In genomic region chr16:5195080-5195479, GRCm38 (mm10) we compare ENCODE assay signal across 8 mouse cellular contexts. TPM values are rescaled to one million over a fixed set of nuclear protein-coding genes. Genes with fewer than 3 reads are reported as not detected.
DNase-seq lines count a peak whose midpoint lies in the region; ATAC-seq and TF ChIP-seq lines count a peak whose summit lies in the region.

No protein-coding gene starts in this region.

- H3K27ac ChIP-seq in forebrain, embryonic 11.5 days (ENCODE audit: low read depth, low read length) = no peak overlapping the region
- no peak overlapping the region for H3K27ac ChIP-seq in forebrain, embryonic 16.5 days (ENCODE audit: low read length)
- H3K27ac ChIP-seq in intestine, postnatal 0 days (ENCODE audit: low read depth, low read length) = no peak overlapping the region
- no peak overlapping the region for H3K27ac ChIP-seq in liver, postnatal 0 days (ENCODE audit: low read depth)
- H3K27ac ChIP-seq in small intestine, adult 2 months (ENCODE audit: insufficient read depth, low read depth, low read length) = no peak overlapping the region

- no peak for ATAC-seq in forebrain, embryonic 11.5 days (replicated peaks; ENCODE audit: low FRiP score)
- ATAC-seq in forebrain, embryonic 16.5 days = no peak
- ATAC-seq in intestine, postnatal 0 days = no peak
- peak; percentile 38; the same call in 1 of the 2 replicates for ATAC-seq in liver, postnatal 0 days

- peak; percentile 77 for TF ChIP-seq CTCF in intestine, postnatal 0 days (IDR thresholded peaks at IDR 0.05; ENCODE audit: low read depth)
- TF ChIP-seq CTCF in liver, postnatal 0 days (IDR thresholded peaks at IDR 0.05; ENCODE audit: low read depth) = peak; percentile 81
- TF ChIP-seq CTCF in small intestine, adult 2 months (IDR thresholded peaks at IDR 0.05; ENCODE audit: extremely low read depth, insufficient read length, insufficient replicate concordance, low read depth, low read length) = peak; percentile 68; the same call in 1 of the 2 replicates

- no peak overlapping the region for H3K4me2 ChIP-seq in forebrain, embryonic 11.5 days (ENCODE audit: low read depth, low read length, severe bottlenecking)
- no peak overlapping the region for H3K4me2 ChIP-seq in forebrain, embryonic 16.5 days (ENCODE audit: low read length)
- no peak overlapping the region for H3K4me2 ChIP-seq in intestine, postnatal 0 days (replicated peaks; ENCODE audit: low read depth)
- no peak overlapping the region for H3K4me2 ChIP-seq in liver, postnatal 0 days (ENCODE audit: low read depth, low read length)

- H3K4me3 ChIP-seq in forebrain, embryonic 11.5 days (ENCODE audit: low read depth, low read length) = no peak overlapping the region
- H3K4me3 ChIP-seq in forebrain, embryonic 16.5 days (replicated peaks; ENCODE audit: low read length) = no peak overlapping the region
- no peak overlapping the region for H3K4me3 ChIP-seq in intestine, postnatal 0 days (ENCODE audit: low read depth, low read length)
- no peak overlapping the region for H3K4me3 ChIP-seq in liver, postnatal 0 days (ENCODE audit: low read depth, low read length)
- no peak overlapping the region for H3K4me3 ChIP-seq in small intestine, adult 2 months (ENCODE audit: low read depth, low read length)

- H3K36me3 ChIP-seq in forebrain, embryonic 11.5 days (ENCODE audit: control insufficient read depth, insufficient read depth, low read length) = no peaks in the 10 kb centered on the region
- no peaks in the 10 kb centered on the region for H3K36me3 ChIP-seq in forebrain, embryonic 16.5 days (ENCODE audit: control insufficient read depth, insufficient read depth)
- peaks cover 33% of the 10 kb centered on the region for H3K36me3 ChIP-seq in intestine, postnatal 0 days (ENCODE audit: control insufficient read depth, insufficient read depth)
- peaks cover 15% of the 10 kb centered on the region for H3K36me3 ChIP-seq in liver, postnatal 0 days (replicated peaks; ENCODE audit: insufficient read depth, low read length)
- peaks cover 28% of the 10 kb centered on the region for H3K36me3 ChIP-seq in small intestine, adult 2 months (ENCODE audit: control insufficient read depth, insufficient read depth, low read length)

- peak; percentile 74 for DNase-seq in forebrain, embryonic 11.5 days (ENCODE audit: low spot score)
- peak; percentile 52 for DNase-seq in urinary bladder, postnatal 14 days (ENCODE audit: low spot score)
- DNase-seq in urinary bladder, adult 2 months (ENCODE audit: low spot score) = no peak
- DNase-seq in embryo, embryonic 10 days (ENCODE audit: low spot score) = peak; percentile 73
- peak; percentile 65 for DNase-seq in liver, postnatal 0 days

- H3K27me3 ChIP-seq in forebrain, embryonic 11.5 days (ENCODE audit: control insufficient read depth, insufficient read depth, low read length) = no peaks in the 10 kb centered on the region
- no peaks in the 10 kb centered on the region for H3K27me3 ChIP-seq in forebrain, embryonic 16.5 days (replicated peaks; ENCODE audit: control insufficient read depth, insufficient read depth, low read length)
- no peaks in the 10 kb centered on the region for H3K27me3 ChIP-seq in intestine, postnatal 0 days (replicated peaks; ENCODE audit: control insufficient read depth, insufficient read depth, low read length)
- no peaks in the 10 kb centered on the region for H3K27me3 ChIP-seq in liver, postnatal 0 days (ENCODE audit: insufficient read depth, low read length)
- H3K27me3 ChIP-seq in small intestine, adult 2 months (ENCODE audit: control insufficient read depth, insufficient read depth, low read length) = no peaks in the 10 kb centered on the region

- no peaks in the 10 kb centered on the region for H3K4me1 ChIP-seq in forebrain, embryonic 11.5 days (replicated peaks; ENCODE audit: control insufficient read depth, insufficient read depth, low read length)
- H3K4me1 ChIP-seq in forebrain, embryonic 16.5 days (replicated peaks; ENCODE audit: control insufficient read depth, insufficient read depth, low read length) = no peaks in the 10 kb centered on the region
- no peaks in the 10 kb centered on the region for H3K4me1 ChIP-seq in intestine, postnatal 0 days (replicated peaks; ENCODE audit: control insufficient read depth, insufficient read depth, low read length)
- H3K4me1 ChIP-seq in liver, postnatal 0 days (ENCODE audit: insufficient read depth) = no peaks in the 10 kb centered on the region
- H3K4me1 ChIP-seq in small intestine, adult 2 months (ENCODE audit: control insufficient read depth, insufficient read depth, insufficient read length, low read length) = no peaks in the 10 kb centered on the region

- WGBS in forebrain, embryonic 11.5 days = 34% methylated on average over 6 of the region's 6 CpGs
- WGBS in forebrain, embryonic 16.5 days = 33% methylated on average over 6 of the region's 6 CpGs
- WGBS in intestine, postnatal 0 days = 33% methylated on average over 6 of the region's 6 CpGs
- 31% methylated on average over 6 of the region's 6 CpGs for WGBS in liver, postnatal 0 days (ENCODE audit: insufficient replicate concordance)
- WGBS in small intestine, adult 2 months = 38% methylated on average over 6 of the region's 6 CpGs

- no peak for TF ChIP-seq POLR2A in small intestine, adult 2 months (IDR thresholded peaks at IDR 0.05; ENCODE audit: low read depth, low read length)

- H3K9ac ChIP-seq in forebrain, embryonic 11.5 days (ENCODE audit: low read length) = no peak overlapping the region
- H3K9ac ChIP-seq in forebrain, embryonic 16.5 days (replicated peaks; ENCODE audit: low read depth, low read length) = no peak overlapping the region
- no peak overlapping the region for H3K9ac ChIP-seq in intestine, postnatal 0 days (ENCODE audit: low read depth, low read length)
- H3K9ac ChIP-seq in liver, postnatal 0 days (replicated peaks) = no peak overlapping the region

- no peaks in the 10 kb centered on the region for H3K9me3 ChIP-seq in forebrain, embryonic 11.5 days (ENCODE audit: control insufficient read depth, low read length)
- H3K9me3 ChIP-seq in forebrain, embryonic 16.5 days (ENCODE audit: control insufficient read depth, low read length) = no peaks in the 10 kb centered on the region
- no peaks in the 10 kb centered on the region for H3K9me3 ChIP-seq in intestine, postnatal 0 days (ENCODE audit: control insufficient read depth)
- H3K9me3 ChIP-seq in liver, postnatal 0 days (ENCODE audit: low read length) = no peaks in the 10 kb centered on the region

- no peak for TF ChIP-seq EP300 in liver, postnatal 0 days (IDR thresholded peaks at IDR 0.05; ENCODE audit: low read depth)

RNA-seq across cellular contexts. Expression of gene Nagpa, which starts 8.7 kb away (rescaled TPM):
- 10.7 and 12.5 TPM in 2 replicates for polyA plus RNA-seq in forebrain, embryonic 11.5 days (2014; fragmentation: Nextera tagmentation; extraction: Ambion mirVana)
- polyA plus RNA-seq in forebrain, embryonic 16.5 days (2015; fragmentation: Nextera tagmentation; extraction: Ambion mirVana) = 11.1 and 13.6 TPM in 2 replicates
- polyA plus RNA-seq in urinary bladder, adult 2 months (2012; rRNA removed) = 32.7 and 37.1 TPM in 2 replicates
- polyA plus RNA-seq in intestine, postnatal 0 days (2015; fragmentation: Nextera tagmentation; extraction: Ambion mirVana) = 19.6 and 20.6 TPM in 2 replicates
- 7.3 and 7.7 TPM in 2 replicates for polyA plus RNA-seq in liver, postnatal 0 days (2015; fragmentation: Nextera tagmentation; extraction: Ambion mirVana)
- 25.9 and 38.8 TPM in 2 replicates for polyA plus RNA-seq in small intestine, adult 2 months (2012; rRNA removed)

RNA-seq across cellular contexts. Expression of gene AU021092, which starts 27.0 kb away (rescaled TPM):
- 4.4 and 4.5 TPM in 2 replicates for polyA plus RNA-seq in forebrain, embryonic 11.5 days (2014; fragmentation: Nextera tagmentation; extraction: Ambion mirVana)
- 13.1 and 14.3 TPM in 2 replicates for polyA plus RNA-seq in forebrain, embryonic 16.5 days (2015; fragmentation: Nextera tagmentation; extraction: Ambion mirVana)
- polyA plus RNA-seq in urinary bladder, adult 2 months (2012; rRNA removed) = 9.0 and 10.5 TPM in 2 replicates
- polyA plus RNA-seq in intestine, postnatal 0 days (2015; fragmentation: Nextera tagmentation; extraction: Ambion mirVana) = 3.9 and 4.0 TPM in 2 replicates
- 1.8 and 2.4 TPM in 2 replicates for polyA plus RNA-seq in liver, postnatal 0 days (2015; fragmentation: Nextera tagmentation; extraction: Ambion mirVana)
- 2.9 and 3.0 TPM in 2 replicates for polyA plus RNA-seq in small intestine, adult 2 months (2012; rRNA removed)

RNA-seq across cellular contexts. Expression of gene Alg1, which starts 38.3 kb away (rescaled TPM):
- 22.1 and 23.7 TPM in 2 replicates for polyA plus RNA-seq in forebrain, embryonic 11.5 days (2014; fragmentation: Nextera tagmentation; extraction: Ambion mirVana)
- 38.8 and 42.6 TPM in 2 replicates for polyA plus RNA-seq in forebrain, embryonic 16.5 days (2015; fragmentation: Nextera tagmentation; extraction: Ambion mirVana)
- 46.0 and 52.5 TPM in 2 replicates for polyA plus RNA-seq in urinary bladder, adult 2 months (2012; rRNA removed)
- 26.2 and 26.9 TPM in 2 replicates for polyA plus RNA-seq in intestine, postnatal 0 days (2015; fragmentation: Nextera tagmentation; extraction: Ambion mirVana)
- 16.3 and 16.9 TPM in 2 replicates for polyA plus RNA-seq in liver, postnatal 0 days (2015; fragmentation: Nextera tagmentation; extraction: Ambion mirVana)
- 20.8 and 26.0 TPM in 2 replicates for polyA plus RNA-seq in small intestine, adult 2 months (2012; rRNA removed)

RNA-seq across cellular contexts. Expression of gene Sec14l5, which starts 48.2 kb away (rescaled TPM):
- polyA plus RNA-seq in forebrain, embryonic 11.5 days (2014; fragmentation: Nextera tagmentation; extraction: Ambion mirVana) = 0.11 and 0.16 TPM in 2 replicates
- 0.10 and 0.14 TPM in 2 replicates for polyA plus RNA-seq in forebrain, embryonic 16.5 days (2015; fragmentation: Nextera tagmentation; extraction: Ambion mirVana)
- 0.13 and 0.18 TPM in 2 replicates for polyA plus RNA-seq in urinary bladder, adult 2 months (2012; rRNA removed)
- polyA plus RNA-seq in intestine, postnatal 0 days (2015; fragmentation: Nextera tagmentation; extraction: Ambion mirVana) = not detected in 2 replicates
- polyA plus RNA-seq in liver, postnatal 0 days (2015; fragmentation: Nextera tagmentation; extraction: Ambion mirVana) = 0.04 TPM in 1 of 2 replicates, not detected in the other
- 0.08 TPM in 1 of 2 replicates, not detected in the other for polyA plus RNA-seq in small intestine, adult 2 months (2012; rRNA removed)
